Mouse (Mus musculus) urinary bladder, postnatal 10 days (tissue): ENCODE measurements around the gene Cav2.

Source experiments
- DNase-seq: peaks from one replicate; pipeline ENCODE4 v3.0.0; 2022; ENCODE audit warnings: low spot score

Cav2 gene

DNA sequence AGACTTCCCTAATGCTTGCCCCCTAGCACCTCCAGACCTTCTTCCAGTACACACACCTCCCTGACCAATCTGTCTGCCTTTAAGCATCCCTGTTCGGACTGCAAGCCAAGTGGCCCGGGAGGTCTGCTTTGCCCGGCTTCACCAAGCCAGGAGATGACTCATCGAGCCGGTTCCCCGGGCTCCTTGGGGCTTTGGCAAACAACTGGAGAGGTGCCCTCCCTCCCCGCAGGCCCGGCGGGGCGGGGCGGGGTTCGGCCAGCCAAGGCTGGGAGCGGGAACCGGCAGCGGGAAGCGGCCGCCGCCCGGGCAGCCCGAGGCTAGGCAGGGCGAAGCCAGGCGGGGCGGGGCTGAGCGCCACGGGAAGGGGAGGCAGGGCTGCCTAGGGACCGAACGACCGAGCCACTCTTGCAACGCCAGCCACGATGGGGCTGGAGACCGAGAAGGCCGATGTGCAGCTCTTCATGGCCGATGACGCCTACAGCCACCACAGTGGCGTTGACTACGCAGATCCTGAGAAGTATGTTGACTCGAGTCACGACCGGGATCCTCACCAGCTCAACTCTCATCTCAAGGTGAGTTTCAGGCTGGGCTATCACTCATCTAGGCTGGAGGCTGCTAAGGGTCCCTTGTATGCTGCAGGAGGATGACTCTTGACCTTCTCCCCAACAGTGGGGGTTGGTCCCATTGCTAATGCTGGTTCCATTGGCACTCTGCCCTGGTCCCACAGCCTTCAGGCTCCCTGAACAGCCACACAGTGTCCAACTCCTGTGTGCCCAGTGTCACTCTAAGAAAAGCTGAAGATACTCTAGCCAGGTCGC lies at the start of gene Cav2:
Cav2 (plus strand) TSS at position 247 of the 818 bp plus-strand sequence.
- peak; percentile 51 for DNase-seq

- DNase-seq, result no peak
Observed at GRCm38 (mm10) chr6:17239693-17240092, 41.3 kb upstream of the Cav2 start.

GRCm38 (mm10) chr6:17241013-17241412 lies 40.0 kb upstream of the Cav2 start:
- no peak for DNase-seq

GRCm38 (mm10) chr6:17246959-17247358 lies 34.0 kb upstream of the Cav2 start:
- no peak for DNase-seq

DNA sequence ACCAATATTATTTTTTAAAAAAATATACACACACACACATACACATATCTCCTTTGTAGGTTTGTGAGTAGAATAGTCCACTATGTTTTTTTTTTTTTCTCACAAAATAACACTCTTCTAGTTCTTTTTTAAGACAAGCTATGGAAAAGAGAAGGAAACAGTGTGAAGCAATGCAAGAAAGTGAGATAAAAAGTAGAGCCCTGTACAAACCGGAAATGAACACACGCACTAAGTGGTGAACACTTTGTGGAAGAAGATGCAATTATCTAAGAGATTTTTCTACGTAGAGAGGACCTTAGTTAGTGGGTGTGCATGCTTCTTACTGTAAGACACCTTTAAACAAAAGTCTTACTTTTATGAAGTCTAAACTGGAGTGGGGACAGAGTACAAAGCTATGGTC lies 33.3 kb upstream of the Cav2 start:
- no peak for DNase-seq

GRCm38 (mm10) chr6:17248241-17248640 lies 32.7 kb upstream of the Cav2 start:
- DNase-seq, result no peak

DNA sequence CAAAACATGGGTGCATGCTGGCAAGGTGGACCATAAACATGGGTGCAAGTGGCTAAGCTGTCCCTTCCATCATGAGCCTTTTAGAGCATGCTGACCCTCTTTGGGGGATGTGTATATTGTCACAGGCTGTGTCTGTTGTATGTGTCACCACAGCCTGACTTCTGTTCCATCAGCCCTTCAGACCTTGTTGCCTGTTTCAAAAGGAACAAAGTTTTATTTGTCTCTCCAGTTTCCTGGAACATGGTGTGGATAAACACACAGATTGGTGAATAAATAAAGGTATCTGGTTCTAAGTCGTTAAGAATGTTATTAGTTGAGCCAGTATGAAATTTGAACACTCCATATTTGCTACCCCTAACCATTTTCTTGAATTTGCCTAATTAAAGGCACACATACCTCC lies 29.0 kb upstream of the Cav2 start:
- DNase-seq, result no peak

DNA sequence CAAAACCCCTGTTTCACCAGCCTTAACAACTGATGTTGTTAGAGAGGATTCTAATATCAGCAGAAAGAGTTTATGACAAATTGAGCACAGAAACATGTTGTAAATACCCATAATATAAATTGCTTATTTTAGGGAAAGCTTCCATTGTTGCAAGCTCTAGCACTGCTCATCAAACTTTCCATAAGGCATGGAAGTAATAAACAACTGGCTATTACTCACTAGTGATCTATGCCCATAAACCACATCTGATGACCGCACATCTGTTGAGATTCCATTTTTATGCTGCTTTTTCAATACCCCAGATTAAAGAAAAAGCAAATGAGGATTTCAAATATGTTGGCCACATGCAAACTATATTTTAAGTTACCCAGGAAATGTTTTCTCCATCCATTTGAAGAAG lies 22.8 kb upstream of the Cav2 start:
- no peak for DNase-seq

DNA sequence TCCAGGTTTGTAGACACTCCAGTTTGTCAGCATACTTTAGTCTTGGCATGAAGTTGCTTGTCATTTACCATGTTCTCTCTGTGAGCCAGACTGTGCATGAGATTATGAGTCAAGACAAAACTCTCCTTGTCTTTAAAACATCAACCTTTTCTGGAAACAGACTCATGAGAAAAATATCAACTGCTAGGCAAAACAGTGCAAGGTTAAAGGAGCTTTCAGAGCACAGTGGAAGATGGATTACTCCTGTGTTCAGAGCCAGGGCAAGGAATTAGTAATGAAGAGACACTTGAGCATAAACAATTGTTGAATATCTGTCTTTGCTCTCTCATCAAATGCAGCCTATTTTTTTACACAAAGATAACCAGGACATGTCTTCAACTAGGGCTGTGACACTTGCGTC lies 22.1 kb upstream of the Cav2 start:
- no peak for DNase-seq

- no peak for DNase-seq
Observed at GRCm38 (mm10) chr6:17262786-17263185, 18.2 kb upstream of the Cav2 start.

- DNase-seq, result no peak
Observed at GRCm38 (mm10) chr6:17265043-17265442, 15.9 kb upstream of the Cav2 start.

GRCm38 (mm10) chr6:17266466-17266865 lies 14.5 kb upstream of the Cav2 start:
- no peak for DNase-seq

- DNase-seq, result no peak
Observed at GRCm38 (mm10) chr6:17278366-17278765, 2.6 kb upstream of the Cav2 start.

GRCm38 (mm10) chr6:17281757-17282092 lies 740 bp downstream of the Cav2 start:
- no peak for DNase-seq

- no peak for DNase-seq
Observed at GRCm38 (mm10) chr6:17282159-17282558, 1.2 kb downstream of the Cav2 start.

- no peak for DNase-seq
Observed at GRCm38 (mm10) chr6:17283834-17284233, 2.8 kb downstream of the Cav2 start.

- DNase-seq, result no peak
Observed at GRCm38 (mm10) chr6:17286381-17286780, 5.4 kb downstream of the Cav2 start.

DNA sequence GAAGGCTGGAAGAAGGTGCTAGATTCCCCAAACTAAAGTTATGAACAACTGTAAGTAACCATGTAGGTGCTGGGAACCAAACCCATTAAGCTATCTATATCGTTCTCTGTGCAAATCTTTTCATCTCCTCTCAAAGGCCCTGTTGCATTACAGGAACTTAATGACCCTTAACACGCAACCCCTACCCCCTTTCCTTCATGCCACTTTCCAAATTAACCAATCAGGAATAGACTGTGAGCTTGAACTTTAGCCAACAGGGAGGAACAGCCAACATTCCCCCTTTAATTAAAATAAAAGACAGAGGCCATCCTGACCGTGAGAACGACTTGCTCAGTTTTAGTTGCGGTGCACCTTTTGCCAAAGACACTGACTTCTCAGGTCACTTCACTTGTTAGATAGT lies 14.1 kb downstream of the Cav2 start:
- DNase-seq, result no peak

- peak; percentile 51 for DNase-seq
Observed at GRCm38 (mm10) chr6:17305954-17306601, 25.1 kb downstream of the Cav2 start, which contains the start of gene Cav1. Gene Cav1 (plus strand): TSS chr6:17306335.

GRCm38 (mm10) chr6:17306602-17307325 lies 25.8 kb downstream of the Cav2 start:
- DNase-seq, result no peak

DNA sequence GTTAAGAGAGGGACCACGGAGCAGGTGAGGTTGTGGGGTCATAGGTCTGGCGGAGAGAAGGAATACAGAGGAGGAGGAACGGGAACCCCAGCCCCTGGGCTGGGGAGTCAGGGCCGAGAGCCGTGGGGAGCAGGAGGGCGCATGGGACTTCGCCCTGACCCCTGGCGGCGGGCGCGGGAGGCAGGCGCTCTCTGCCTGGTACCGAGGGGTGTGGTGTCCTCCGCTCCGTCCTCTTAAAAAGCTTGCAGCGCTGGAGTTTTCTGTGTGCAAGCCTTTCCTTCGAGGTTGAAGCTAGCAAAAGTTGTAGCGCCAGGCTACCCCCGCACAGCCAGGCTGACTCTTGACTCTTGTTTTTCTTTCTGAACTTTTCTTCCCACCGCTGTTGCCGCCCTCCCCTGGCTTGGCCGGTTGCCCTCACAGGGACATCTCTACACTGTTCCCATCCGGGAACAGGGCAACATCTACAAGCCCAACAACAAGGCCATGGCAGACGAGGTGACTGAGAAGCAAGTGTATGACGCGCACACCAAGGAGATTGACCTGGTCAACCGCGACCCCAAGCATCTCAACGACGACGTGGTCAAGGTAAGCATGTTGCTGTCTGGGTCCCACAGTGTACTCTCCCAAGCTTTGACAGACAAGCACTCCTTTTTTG lies 26.6 kb downstream of the Cav2 start:
- DNase-seq, result peak; percentile 38

DNA sequence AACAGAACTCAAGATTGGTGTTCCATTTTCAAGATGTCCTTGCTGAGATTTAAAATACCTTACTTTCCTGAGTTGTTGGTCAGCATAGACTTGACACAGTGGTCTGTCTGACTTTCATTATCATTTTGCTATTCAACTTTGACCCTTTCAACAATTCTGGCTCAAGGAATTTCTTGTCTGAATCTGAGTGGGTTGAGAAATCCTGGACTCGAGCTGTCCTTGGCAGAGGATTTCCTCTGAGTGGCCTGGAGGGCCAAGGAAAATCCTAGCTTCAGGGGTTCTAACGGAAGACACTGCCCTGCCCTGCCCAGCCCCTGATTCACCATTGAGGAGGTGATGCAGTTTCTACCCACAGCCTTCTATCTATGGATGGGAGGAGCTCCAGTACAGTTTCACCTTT lies 27.7 kb downstream of the Cav2 start:
- no peak for DNase-seq

DNA sequence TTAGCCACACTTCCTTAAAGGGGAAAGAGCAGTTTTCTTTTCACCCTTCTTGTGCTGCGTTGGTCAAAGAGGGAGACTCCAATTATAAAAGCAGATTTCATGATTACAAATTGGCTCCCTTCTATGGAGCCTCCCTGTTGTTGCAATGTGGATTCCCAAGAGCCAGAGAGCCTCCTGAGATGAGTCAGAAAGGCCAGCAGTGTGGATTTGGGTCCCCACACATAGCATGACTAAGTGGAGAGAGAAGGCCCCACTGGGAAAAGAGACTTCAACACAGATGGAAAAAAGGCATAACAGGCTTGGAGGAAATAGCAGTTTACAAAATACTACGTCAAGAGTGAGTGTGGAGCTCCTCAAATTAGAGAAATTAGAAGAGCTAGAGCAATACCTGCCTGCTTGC lies 28.3 kb downstream of the Cav2 start:
- DNase-seq, result no peak
